Mouse (Mus musculus) forebrain, embryonic 11.5 days (tissue): ENCODE measurements around the gene Arhgap24. TPM values are rescaled to one million over a fixed set of nuclear protein-coding genes. Genes with fewer than 3 reads are reported as not detected.

Experiments used
- ATAC-seq: fragments of 200-750 bp; cut with Nextera tagmentation; replicated peaks from 2 replicates; pipeline ENCODE4 v1.8.0; 2017; ENCODE audit warnings: moderate TSS enrichment; ENCODE audit not compliant: low FRiP score
- DNase-seq: peaks from one replicate; pipeline ENCODE4 v3.0.0-alpha.2; 2017; ENCODE audit warnings: low spot score
- H3K27ac ChIP-seq: fragments of 300-500 bp; sonication (generic); 2 replicates; pipeline ENCODE4 v1.5.1; 2014; ENCODE audit warnings: low read depth, low read length
- H3K27me3 ChIP-seq: fragments of 300-500 bp; sonication (generic); 2 replicates; pipeline ENCODE4 v1.6.1; 2014; ENCODE audit warnings: mild to moderate bottlenecking, low read length, mixed read lengths; ENCODE audit not compliant: control insufficient read depth, insufficient read depth
- H3K36me3 ChIP-seq: fragments of 300-500 bp; sonication (generic); 2 replicates; pipeline ENCODE4 v1.6.1; 2014; ENCODE audit warnings: mild to moderate bottlenecking, low read length, moderate library complexity, mixed read lengths; ENCODE audit not compliant: control insufficient read depth, insufficient read depth
- H3K4me1 ChIP-seq: fragments of 300-500 bp; sonication (generic); replicated peaks from 2 replicates; pipeline ENCODE4 v1.6.1; 2014; ENCODE audit warnings: low read length, mixed read lengths; ENCODE audit not compliant: control insufficient read depth, insufficient read depth
- H3K4me2 ChIP-seq: fragments of 300-500 bp; sonication (generic); 2 replicates; pipeline ENCODE4 v1.6.1; 2014; ENCODE audit warnings: low read depth, mild to moderate bottlenecking, low read length, moderate library complexity, mixed read lengths; ENCODE audit not compliant: severe bottlenecking
- H3K4me3 ChIP-seq: fragments of 300-500 bp; sonication (generic); 2 replicates; pipeline ENCODE4 v1.5.1; 2014; ENCODE audit warnings: low read depth, low read length
- H3K9ac ChIP-seq: fragments of 300-500 bp; sonication (generic); 2 replicates; pipeline ENCODE4 v1.6.1; 2014; ENCODE audit warnings: low read length
- H3K9me3 ChIP-seq: fragments of 300-500 bp; sonication (generic); 2 replicates; pipeline ENCODE4 v1.6.1; 2016; ENCODE audit warnings: low read length, mixed read lengths; ENCODE audit not compliant: control insufficient read depth
- WGBS: fragments of 180-500 bp; shearing (Covaris S2); extraction: QIAGEN DNeasy Blood & Tissue Kit; methylation state at CpG from one replicate; pipeline ENCODE4 v1.1.7; 2014; 5-methylcytosine and 5-hydroxymethylcytosine counted together
- polyA plus RNA-seq: library from polyadenylated mRNA; unstranded; fragments of >200 nt; fragmentation: Nextera tagmentation; extraction: Ambion mirVana; gene quantifications from 2 replicates; pipeline ENCODE4 v1.2.1, GENCODE M21; 2014

The Arhgap24 gene
- polyA plus RNA-seq, 1 experiment from 2014 or later: 1.9 TPM

DNA sequence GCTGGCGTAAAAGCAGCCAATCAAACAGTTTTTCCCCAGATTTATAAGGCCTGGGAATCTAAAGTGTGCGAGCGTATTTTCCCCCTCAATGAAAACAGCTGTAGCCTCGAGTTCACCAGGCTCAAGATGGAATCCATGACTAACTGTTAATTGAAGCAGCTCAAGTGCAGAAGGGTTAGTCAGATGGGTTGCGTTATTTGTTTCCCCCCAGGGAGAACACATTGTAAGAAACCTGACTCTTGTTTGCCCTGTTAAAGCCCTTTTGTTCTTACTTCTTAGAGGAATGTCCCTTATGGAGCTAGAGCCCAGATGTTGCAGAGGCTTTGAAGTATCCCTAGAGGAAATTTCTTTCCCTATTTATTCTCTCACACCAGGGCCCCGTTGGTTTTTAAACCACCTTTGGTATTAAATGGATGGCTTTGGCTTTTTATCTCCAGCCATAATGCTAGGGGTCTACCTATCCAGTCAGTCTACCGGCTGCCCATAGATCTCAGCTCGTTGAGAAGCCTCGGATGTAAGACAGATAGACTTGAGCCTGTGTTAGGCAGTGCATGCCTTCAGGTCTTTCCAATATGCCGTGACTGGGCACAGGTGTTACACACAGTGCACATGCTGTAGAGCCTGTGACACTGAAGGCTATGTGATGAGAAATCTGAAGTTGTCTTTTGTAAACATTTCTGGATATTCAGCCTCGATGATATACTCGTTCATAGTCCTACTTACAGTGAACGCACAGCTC, 184.0 kb downstream of the Arhgap24 start:
- DNase-seq (no peak), ATAC-seq (no peak)
- H3K4me2 ChIP-seq: no peak overlapping the region
- H3K36me3 ChIP-seq: no peaks in the 10 kb centered on the region
- no peak overlapping the region for H3K4me3 ChIP-seq
- H3K4me1 ChIP-seq: no peaks in the 10 kb centered on the region; the same call in 1 of the 2 replicates
- H3K27ac ChIP-seq: no peak overlapping the region
- no peak overlapping the region for H3K9ac ChIP-seq
- H3K9me3 ChIP-seq: no peaks in the 10 kb centered on the region
- H3K27me3 ChIP-seq: no peaks in the 10 kb centered on the region
- WGBS: 51% methylated on average over 13 of the region's 13 CpGs

DNA sequence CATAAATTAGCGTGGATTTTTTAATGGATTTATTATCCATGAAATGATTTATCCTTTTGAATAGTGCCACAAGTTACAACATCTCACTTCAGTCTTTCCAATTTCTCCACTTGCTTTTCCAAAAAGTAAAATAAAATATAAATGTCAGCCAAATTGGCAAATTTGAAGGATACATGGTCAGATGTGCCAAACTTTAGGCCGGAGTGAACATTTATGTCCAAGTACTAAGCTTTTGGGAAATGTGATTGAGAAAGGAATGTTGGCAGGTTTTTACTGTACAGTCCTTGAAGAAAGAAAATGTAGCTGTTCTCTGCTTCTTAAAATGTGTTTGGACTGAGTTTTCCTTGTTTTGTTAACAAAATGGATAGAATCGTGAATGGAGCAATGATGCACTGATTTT, 185.7 kb downstream of the Arhgap24 start:
- no peak for DNase-seq
- H3K9me3 ChIP-seq: no peaks in the 10 kb centered on the region
- no peak overlapping the region for H3K27ac ChIP-seq
- no peaks in the 10 kb centered on the region for H3K36me3 ChIP-seq
- no peak overlapping the region for H3K4me2 ChIP-seq
- 92% methylated on average over 3 of the region's 3 CpGs for WGBS
- H3K9ac ChIP-seq: no peak overlapping the region
- no peaks in the 10 kb centered on the region for H3K27me3 ChIP-seq
- H3K4me1 ChIP-seq: no peaks in the 10 kb centered on the region; the same call in 1 of the 2 replicates
- H3K4me3 ChIP-seq: no peak overlapping the region
- ATAC-seq: no peak

DNA sequence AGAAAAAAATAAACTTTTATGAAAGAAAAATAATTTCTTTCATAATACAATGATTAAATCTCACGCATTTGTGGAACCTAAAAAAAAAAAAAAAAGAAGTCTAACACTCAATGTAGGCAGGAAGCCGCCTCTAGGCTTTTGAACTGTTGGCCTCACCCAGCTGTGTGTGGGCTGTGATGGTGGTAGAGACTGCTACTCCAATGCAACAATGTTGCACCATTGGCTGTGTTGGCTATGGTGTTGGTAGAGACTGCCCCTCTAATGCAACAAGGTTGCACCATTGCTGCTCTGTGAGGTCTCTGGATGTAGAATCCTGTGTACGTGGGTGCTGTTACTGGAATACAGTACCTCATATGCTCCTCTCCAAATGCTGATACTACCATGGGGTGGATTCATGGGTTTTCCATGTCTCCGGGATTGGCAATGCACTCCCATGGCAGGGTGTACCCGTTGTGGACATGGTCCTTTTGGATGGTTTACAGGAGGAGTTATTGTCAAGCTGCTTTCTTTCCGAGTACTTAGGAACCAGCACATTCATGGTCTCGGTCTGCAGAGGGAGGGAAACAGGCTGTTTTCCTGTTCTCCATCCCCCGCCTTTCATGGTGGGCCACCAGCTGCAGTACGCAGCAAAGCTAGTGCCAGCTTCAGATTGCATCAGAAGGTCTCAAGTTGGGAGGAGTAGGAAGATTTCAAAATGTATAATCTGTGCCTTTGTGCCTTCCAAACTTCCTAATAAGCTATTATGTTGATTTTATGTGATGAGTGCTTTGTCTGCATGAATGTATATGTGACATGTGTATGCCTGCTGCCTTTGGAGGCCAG, 186.8 kb downstream of the Arhgap24 start:
- no peaks in the 10 kb centered on the region; the same call in 1 of the 2 replicates for H3K4me1 ChIP-seq
- no peaks in the 10 kb centered on the region for H3K27me3 ChIP-seq
- DNase-seq (no peak), ATAC-seq (no peak)
- 88% methylated on average over 9 of the region's 9 CpGs for WGBS
- H3K36me3 ChIP-seq: no peaks in the 10 kb centered on the region
- no peak overlapping the region for H3K4me3 ChIP-seq
- H3K9ac ChIP-seq: no peak overlapping the region
- H3K27ac ChIP-seq: no peak overlapping the region
- H3K4me2 ChIP-seq: no peak overlapping the region
- H3K9me3 ChIP-seq: no peaks in the 10 kb centered on the region

DNA sequence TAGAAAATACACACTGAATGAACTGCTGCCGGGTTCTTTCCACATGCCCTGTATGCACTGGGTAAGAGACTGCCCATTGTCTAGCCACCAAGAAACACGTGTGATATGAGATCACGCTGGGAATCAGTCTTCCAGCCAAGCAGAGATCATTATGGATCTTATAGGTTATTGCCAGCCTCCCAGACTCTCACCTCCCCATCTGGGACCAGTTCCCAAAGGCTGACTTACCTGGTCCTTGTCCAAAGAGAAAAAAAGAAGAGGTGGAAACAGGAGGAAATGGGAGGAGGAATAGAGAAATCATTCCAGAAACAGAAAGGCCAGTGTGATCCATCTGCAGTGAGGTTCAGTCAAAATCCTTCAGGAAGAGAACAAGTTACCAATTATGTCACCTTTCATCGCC, 189.0 kb downstream of the Arhgap24 start:
- no peaks in the 10 kb centered on the region for H3K9me3 ChIP-seq
- H3K4me3 ChIP-seq: no peak overlapping the region
- H3K36me3 ChIP-seq: no peaks in the 10 kb centered on the region
- H3K9ac ChIP-seq: no peak overlapping the region
- H3K4me2 ChIP-seq: no peak overlapping the region
- no peak for DNase-seq
- H3K27me3 ChIP-seq: no peaks in the 10 kb centered on the region
- WGBS: 91% methylated on average over 4 of the region's 4 CpGs
- H3K27ac ChIP-seq: no peak overlapping the region
- no peak for ATAC-seq
- H3K4me1 ChIP-seq: no peaks in the 10 kb centered on the region; the same call in 1 of the 2 replicates

DNA sequence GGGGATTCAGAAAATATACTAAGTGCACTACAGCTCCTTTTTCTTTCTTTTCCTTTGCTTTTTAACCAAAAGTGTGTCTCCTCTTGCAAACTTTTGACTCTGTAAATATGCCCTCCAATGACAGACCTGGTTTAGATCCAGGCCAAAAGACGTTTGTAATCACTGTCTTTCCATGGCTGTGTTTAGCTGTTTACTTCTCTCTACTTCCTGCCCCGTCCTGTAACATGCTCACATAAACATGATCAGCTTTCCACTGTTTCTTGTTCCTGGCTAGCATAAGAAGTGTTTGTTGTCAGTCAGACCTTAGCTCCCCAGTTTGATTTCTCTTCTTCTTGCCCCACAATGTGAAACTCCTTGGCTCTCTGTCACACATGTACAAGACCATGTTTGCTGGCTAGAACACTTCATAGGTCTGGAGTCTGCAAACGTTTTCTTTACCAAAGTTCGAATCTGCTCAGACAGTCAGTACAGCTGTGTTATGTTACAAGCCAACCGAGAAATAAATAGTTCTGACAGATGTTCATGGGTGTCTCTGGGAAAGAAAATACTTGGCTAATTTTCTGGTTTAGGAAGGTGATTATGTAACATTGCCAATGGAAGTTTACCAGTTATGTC, 189.6 kb downstream of the Arhgap24 start:
- Histone ChIP-seq H3K36me3 (no peaks in the 10 kb centered on the region), H3K9ac (no peak overlapping the region), H3K27me3 (no peaks in the 10 kb centered on the region), H3K27ac (no peak overlapping the region), H3K4me2 (no peak overlapping the region), H3K4me1 (no peaks in the 10 kb centered on the region), H3K4me3 (no peak overlapping the region), H3K9me3 (no peaks in the 10 kb centered on the region)
- WGBS: 83% methylated on average over 5 of the region's 5 CpGs
- no peak for DNase-seq
- no peak for ATAC-seq

- Histone ChIP-seq H3K4me1 (no peaks in the 10 kb centered on the region), H3K27ac (no peak overlapping the region), H3K9ac (no peak overlapping the region), H3K27me3 (no peaks in the 10 kb centered on the region), H3K36me3 (no peaks in the 10 kb centered on the region), H3K4me2 (no peak overlapping the region), H3K4me3 (no peak overlapping the region), H3K9me3 (no peaks in the 10 kb centered on the region)
- ATAC-seq: no peak
- no peak for DNase-seq
- 83% methylated on average over 2 of the region's 2 CpGs for WGBS
Observed at GRCm38 (mm10) chr5:102675326-102675725, 194.1 kb downstream of the Arhgap24 start.

DNA sequence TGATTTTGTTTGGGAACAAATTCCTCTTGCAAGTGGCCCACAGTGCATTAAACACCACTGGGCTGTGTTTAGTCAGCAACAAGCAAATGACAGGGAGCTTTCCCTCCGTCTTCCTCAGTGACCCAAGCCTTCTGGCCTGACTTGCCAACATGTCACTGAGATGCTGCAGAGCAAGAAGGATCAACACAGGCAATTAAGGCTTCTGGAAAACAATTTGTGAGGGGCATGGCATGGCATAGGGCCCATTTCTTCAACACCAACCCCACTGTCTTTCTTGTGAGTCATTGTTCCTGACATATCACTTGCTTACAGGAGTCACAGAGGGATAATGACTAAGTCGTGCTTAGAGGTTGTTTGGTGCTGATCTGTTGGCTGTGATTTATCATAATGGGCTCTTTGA, 196.0 kb downstream of the Arhgap24 start:
- WGBS: 60% methylated on average over 2 of the region's 2 CpGs
- no peaks in the 10 kb centered on the region for H3K36me3 ChIP-seq
- no peak overlapping the region for H3K4me2 ChIP-seq
- ATAC-seq (no peak), DNase-seq (no peak)
- no peak overlapping the region for H3K9ac ChIP-seq
- no peak overlapping the region for H3K4me3 ChIP-seq
- H3K27ac ChIP-seq: no peak overlapping the region
- no peaks in the 10 kb centered on the region for H3K27me3 ChIP-seq
- no peaks in the 10 kb centered on the region for H3K9me3 ChIP-seq
- no peaks in the 10 kb centered on the region for H3K4me1 ChIP-seq

- no peaks in the 10 kb centered on the region for H3K36me3 ChIP-seq
- no peak for DNase-seq
- H3K27ac ChIP-seq: no peak overlapping the region
- no peaks in the 10 kb centered on the region for H3K27me3 ChIP-seq
- no peak for ATAC-seq
- WGBS: 82% methylated on average over 5 of the region's 5 CpGs
- H3K4me3 ChIP-seq: no peak overlapping the region
- H3K4me1 ChIP-seq: no peaks in the 10 kb centered on the region
- H3K4me2 ChIP-seq: no peak overlapping the region
- H3K9me3 ChIP-seq: no peaks in the 10 kb centered on the region
- H3K9ac ChIP-seq: no peak overlapping the region
Observed at GRCm38 (mm10) chr5:102687673-102688072, 206.5 kb downstream of the Arhgap24 start.
